Mouse (Mus musculus): ENCODE data around the gene Nckap5. TPM values are rescaled to one million over a fixed set of nuclear protein-coding genes. Genes with fewer than 3 reads are reported as not detected.

The Nckap5 gene
- polyA plus RNA-seq, 2 experiments: 0.31 to 1.3 TPM

GRCm38 (mm10) chr1:126366736-126367135, 463.9 kb downstream of the Nckap5 start:
- no peak overlapping the region for H3K27ac ChIP-seq
- no peaks in the 10 kb centered on the region for H3K9me3 ChIP-seq (ENCODE audit: control insufficient read depth, low read length)
- no peak overlapping the region for H3K4me3 ChIP-seq (ENCODE audit: insufficient read depth in 1 of 2, low read depth in 2 of 2, low read length in 2 of 2)
- no peaks in the 10 kb centered on the region for H3K36me3 ChIP-seq (replicated peaks; ENCODE audit: control insufficient read depth, insufficient read depth, low read depth)
- ATAC-seq (ENCODE audit: insufficient read depth) (no peak), DNase-seq (ENCODE audit: low read depth in 3 of 3, low spot score in 3 of 3) (no peak)
- H3K9ac ChIP-seq (replicated peaks): no peak overlapping the region
- no peaks in the 10 kb centered on the region for H3K27me3 ChIP-seq (ENCODE audit: control insufficient read depth, insufficient read depth, low read length)
- TF ChIP-seq EP300 (IDR thresholded peaks at IDR 0.05; ENCODE audit: low read depth) (no peak), CTCF (IDR thresholded peaks at IDR 0.05; ENCODE audit: low read depth) (no peak)
- H3K4me1 ChIP-seq (replicated peaks; ENCODE audit: control insufficient read depth in 2 of 2, insufficient read depth in 2 of 2, low read length in 1 of 2): peaks cover 0 to 3% of the 10 kb centered on the region in 2 experiments; a peak in 1 of 4 replicates
- H3K4me2 ChIP-seq (ENCODE audit: low read depth): no peak overlapping the region
- 34% methylated on average over 2 of the region's 2 CpGs for WGBS (ENCODE audit: insufficient replicate concordance)

- peaks cover 0 to 3% of the 10 kb centered on the region in 2 experiments; a peak in 1 of 4 replicates for H3K4me1 ChIP-seq (replicated peaks; ENCODE audit: control insufficient read depth in 2 of 2, insufficient read depth in 2 of 2, low read length in 1 of 2)
- no peak for TF ChIP-seq EP300 (IDR thresholded peaks at IDR 0.05; ENCODE audit: low read depth)
- TF ChIP-seq CTCF (IDR thresholded peaks at IDR 0.05; ENCODE audit: low read depth): no peak
- ATAC-seq (ENCODE audit: insufficient read depth) (no peak), DNase-seq (ENCODE audit: low read depth in 3 of 3, low spot score in 3 of 3) (no peak)
- no peaks in the 10 kb centered on the region for H3K9me3 ChIP-seq (ENCODE audit: control insufficient read depth, low read length)
- no peak overlapping the region for H3K4me2 ChIP-seq (ENCODE audit: low read depth)
- H3K9ac ChIP-seq (replicated peaks): no peak overlapping the region
- no peaks in the 10 kb centered on the region for H3K36me3 ChIP-seq (replicated peaks; ENCODE audit: control insufficient read depth, insufficient read depth, low read depth)
- no peak overlapping the region for H3K4me3 ChIP-seq (ENCODE audit: insufficient read depth in 1 of 2, low read depth in 2 of 2, low read length in 2 of 2)
- no peak overlapping the region for H3K27ac ChIP-seq
- WGBS (ENCODE audit: insufficient replicate concordance): 63% methylated on average over 6 of the region's 6 CpGs
- no peaks in the 10 kb centered on the region for H3K27me3 ChIP-seq (ENCODE audit: control insufficient read depth, insufficient read depth, low read length)
Measured at GRCm38 (mm10) chr1:126364556-126364955, 466.0 kb downstream of the Nckap5 start.

GRCm38 (mm10) chr1:126360531-126361220, 469.9 kb downstream of the Nckap5 start:
- Histone ChIP-seq H3K27ac (no peak overlapping the region), H3K9me3 (ENCODE audit: control insufficient read depth, low read length) (no peaks in the 10 kb centered on the region), H3K4me3 (ENCODE audit: insufficient read depth in 1 of 2, low read depth in 2 of 2, low read length in 2 of 2) (no peak overlapping the region), H3K27me3 (ENCODE audit: control insufficient read depth, insufficient read depth, low read length) (no peaks in the 10 kb centered on the region), H3K4me1 (replicated peaks; ENCODE audit: control insufficient read depth in 2 of 2, insufficient read depth in 2 of 2, low read length in 1 of 2) (no peaks in the 10 kb centered on the region), H3K4me2 (ENCODE audit: low read depth) (no peak overlapping the region), H3K36me3 (replicated peaks; ENCODE audit: control insufficient read depth, insufficient read depth, low read depth) (no peaks in the 10 kb centered on the region), H3K9ac (replicated peaks) (no peak overlapping the region)
- 55% methylated on average over 6 of the region's 6 CpGs for WGBS (ENCODE audit: insufficient replicate concordance)
- no peak for DNase-seq (ENCODE audit: low read depth in 3 of 3, low spot score in 3 of 3)
- TF ChIP-seq CTCF (IDR thresholded peaks at IDR 0.05; ENCODE audit: low read depth): no peak
- no peak for TF ChIP-seq EP300 (IDR thresholded peaks at IDR 0.05; ENCODE audit: low read depth)
- ATAC-seq (ENCODE audit: insufficient read depth): no peak

- Histone ChIP-seq H3K27ac (no peak overlapping the region), H3K9ac (replicated peaks) (no peak overlapping the region), H3K9me3 (ENCODE audit: control insufficient read depth, low read length) (no peaks in the 10 kb centered on the region), H3K36me3 (replicated peaks; ENCODE audit: control insufficient read depth, insufficient read depth, low read depth) (no peaks in the 10 kb centered on the region), H3K27me3 (ENCODE audit: control insufficient read depth, insufficient read depth, low read length) (no peaks in the 10 kb centered on the region), H3K4me3 (ENCODE audit: insufficient read depth in 1 of 2, low read depth in 2 of 2, low read length in 2 of 2) (no peak overlapping the region), H3K4me2 (ENCODE audit: low read depth) (no peak overlapping the region), H3K4me1 (replicated peaks; ENCODE audit: control insufficient read depth in 2 of 2, insufficient read depth in 2 of 2, low read length in 1 of 2) (no peaks in the 10 kb centered on the region)
- ATAC-seq (ENCODE audit: insufficient read depth): no peak
- TF ChIP-seq CTCF (IDR thresholded peaks at IDR 0.05; ENCODE audit: low read depth) (no peak), EP300 (IDR thresholded peaks at IDR 0.05; ENCODE audit: low read depth) (no peak)
- 73% methylated on average over 3 of the region's 3 CpGs for WGBS (ENCODE audit: insufficient replicate concordance)
- no peak for DNase-seq (ENCODE audit: low read depth in 3 of 3, low spot score in 3 of 3)
Measured at GRCm38 (mm10) chr1:126360111-126360510, 470.5 kb downstream of the Nckap5 start.

GRCm38 (mm10) chr1:126341806-126342205, 488.8 kb downstream of the Nckap5 start:
- H3K27ac ChIP-seq: no peak overlapping the region
- H3K4me2 ChIP-seq (ENCODE audit: low read depth): no peak overlapping the region
- no peak for ATAC-seq (ENCODE audit: insufficient read depth)

More at GRCm38 (mm10) chr1:126341806-126342205, 488.8 kb downstream of the Nckap5 start:
- 45% methylated on average over 2 of the region's 2 CpGs for WGBS (ENCODE audit: insufficient replicate concordance)
- Histone ChIP-seq H3K4me1 (replicated peaks; ENCODE audit: control insufficient read depth in 2 of 2, insufficient read depth in 2 of 2, low read length in 1 of 2) (no peaks in the 10 kb centered on the region), H3K9me3 (ENCODE audit: control insufficient read depth, low read length) (no peaks in the 10 kb centered on the region), H3K27me3 (ENCODE audit: control insufficient read depth, insufficient read depth, low read length) (no peaks in the 10 kb centered on the region), H3K4me3 (ENCODE audit: insufficient read depth in 1 of 2, low read depth in 2 of 2, low read length in 2 of 2) (no peak overlapping the region), H3K36me3 (replicated peaks; ENCODE audit: control insufficient read depth, insufficient read depth, low read depth) (no peaks in the 10 kb centered on the region), H3K9ac (replicated peaks) (no peak overlapping the region)
- TF ChIP-seq EP300 (IDR thresholded peaks at IDR 0.05; ENCODE audit: low read depth): no peak
- TF ChIP-seq CTCF (IDR thresholded peaks at IDR 0.05; ENCODE audit: low read depth): no peak
- no peak for DNase-seq (ENCODE audit: low read depth in 3 of 3, low spot score in 3 of 3)

All from liver, embryonic 14.5 days (tissue).